Mouse (Mus musculus): ENCODE measurements at regions not wholly inside any gene's neighbourhood (a gene's known extent, or its start where the extent isn't known, plus 50 kb on each side); places are given as distances from the start of the nearest gene placed in this dataset.
"Not testable (repeated sequence)": the region's sequence is repeated elsewhere in the genome, so short reads cannot be mapped to it uniquely, and the experiment has no call there.

DNA sequence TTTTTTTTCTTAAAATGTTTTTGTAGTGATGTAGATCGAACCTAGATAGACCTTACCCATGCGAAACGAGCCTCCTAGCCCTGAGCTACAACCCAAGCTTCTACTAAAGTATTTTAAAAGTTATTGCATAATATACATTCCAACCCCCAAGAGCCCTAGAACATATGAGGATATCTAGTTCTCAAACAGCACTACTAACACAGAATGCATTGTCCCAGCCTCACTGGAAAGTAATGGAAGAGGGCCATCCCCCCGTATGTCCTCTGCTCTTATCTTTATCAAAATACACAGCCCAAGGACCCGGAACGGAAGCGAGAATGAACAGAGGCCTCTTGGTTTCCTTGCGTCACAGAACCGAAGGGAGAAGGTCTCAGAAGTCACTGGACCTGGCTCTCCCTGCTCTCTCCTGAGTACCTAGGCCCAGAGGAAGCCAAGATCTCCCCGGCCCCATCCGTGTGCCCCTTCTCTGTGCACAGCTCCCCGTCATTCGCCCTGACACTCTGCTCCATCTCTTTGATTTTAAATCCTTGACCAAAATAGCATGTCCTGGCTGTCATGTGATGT is 165.0 kb upstream of the Pkdcc start:
- H3K4me2 ChIP-seq = no peak overlapping the region
- H3K36me3 ChIP-seq = no peaks in the 10 kb centered on the region
- 46% methylated on average over 13 of the region's 13 CpGs for WGBS (ENCODE audit: insufficient replicate concordance)
- no peak for ATAC-seq (ENCODE audit: low read depth)
- H3K27ac ChIP-seq = no peak overlapping the region
- no peak overlapping the region for H3K4me3 ChIP-seq (replicated peaks)
- H3K9ac ChIP-seq = no peak overlapping the region
- no peaks in the 10 kb centered on the region for H3K9me3 ChIP-seq (replicated peaks)
- no peaks in the 10 kb centered on the region for H3K27me3 ChIP-seq
- no peak for DNase-seq
- no peaks in the 10 kb centered on the region for H3K4me1 ChIP-seq (replicated peaks)

DNA sequence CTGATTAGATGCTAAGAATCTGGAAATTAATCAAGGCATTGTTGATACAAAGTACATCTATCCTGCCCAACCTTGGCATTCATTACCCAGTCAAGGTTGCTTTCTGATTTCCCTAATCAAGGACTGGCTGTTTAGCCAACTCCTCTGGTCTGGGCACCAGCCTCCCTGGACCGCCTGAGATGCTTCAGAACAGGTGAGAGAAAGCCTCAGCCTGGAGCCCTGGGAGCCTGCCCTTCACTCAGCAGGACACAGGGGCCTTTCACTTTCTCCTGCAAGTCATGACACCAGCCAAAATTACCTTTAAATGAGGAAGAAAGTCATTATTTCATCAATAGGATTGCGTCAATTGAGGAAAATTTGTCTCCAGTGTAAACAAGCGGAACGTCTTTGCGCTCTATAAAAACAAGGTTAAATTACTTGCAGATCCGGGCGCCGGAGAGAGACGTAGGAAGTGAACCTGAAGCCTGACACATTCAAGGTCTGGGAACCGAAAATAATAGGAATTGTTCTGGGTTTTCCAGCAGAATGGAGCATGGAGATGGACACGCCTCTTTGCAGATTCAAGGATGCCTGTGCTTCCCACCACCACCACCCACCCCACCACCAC is 164.4 kb upstream of the Pkdcc start:
- WGBS (ENCODE audit: insufficient replicate concordance) = 68% methylated on average over 11 of the region's 11 CpGs
- ATAC-seq (ENCODE audit: low read depth) (no peak), DNase-seq (no peak)
- H3K4me1 ChIP-seq (replicated peaks) = no peaks in the 10 kb centered on the region
- no peak overlapping the region for H3K4me2 ChIP-seq
- H3K27ac ChIP-seq = no peak overlapping the region
- no peaks in the 10 kb centered on the region for H3K9me3 ChIP-seq (replicated peaks)
- no peak overlapping the region for H3K9ac ChIP-seq
- no peaks in the 10 kb centered on the region for H3K27me3 ChIP-seq
- no peak overlapping the region for H3K4me3 ChIP-seq (replicated peaks)
- no peaks in the 10 kb centered on the region for H3K36me3 ChIP-seq

- H3K9me3 ChIP-seq (replicated peaks) = no peaks in the 10 kb centered on the region
- H3K4me1 ChIP-seq (replicated peaks) = no peaks in the 10 kb centered on the region; the same call in 1 of the 2 replicates
- H3K27ac ChIP-seq = no peak overlapping the region
- H3K27me3 ChIP-seq = no peaks in the 10 kb centered on the region
- H3K4me2 ChIP-seq = no peak overlapping the region
- 49% methylated on average over 6 of the region's 6 CpGs for WGBS (ENCODE audit: insufficient replicate concordance)
- no peak overlapping the region for H3K9ac ChIP-seq
- no peak overlapping the region for H3K4me3 ChIP-seq (replicated peaks)
- no peaks in the 10 kb centered on the region for H3K36me3 ChIP-seq
- ATAC-seq (ENCODE audit: low read depth) (no peak), DNase-seq (no peak)
These were observed 162.4 kb upstream of the Pkdcc start for GRCm38 (mm10) chr17:83052613-83053140.

- Histone ChIP-seq H3K36me3 (no peaks in the 10 kb centered on the region), H3K9ac (no peak overlapping the region), H3K27me3 (no peaks in the 10 kb centered on the region), H3K4me1 (replicated peaks) (no peaks in the 10 kb centered on the region; the same call in 1 of the 2 replicates), H3K4me3 (replicated peaks) (no peak overlapping the region), H3K9me3 (replicated peaks) (no peaks in the 10 kb centered on the region), H3K4me2 (no peak overlapping the region), H3K27ac (no peak overlapping the region)
- ATAC-seq (ENCODE audit: low read depth) = no peak
- DNase-seq = no peak
- 8% methylated on average over 3 of the region's 3 CpGs for WGBS (ENCODE audit: insufficient replicate concordance)
These were observed 157.3 kb upstream of the Pkdcc start for GRCm38 (mm10) chr17:83057832-83058231.

- no peak for ATAC-seq (ENCODE audit: low read depth)
These were observed 153.2 kb upstream of the Pkdcc start for GRCm38 (mm10) chr17:83061843-83062242.

DNA sequence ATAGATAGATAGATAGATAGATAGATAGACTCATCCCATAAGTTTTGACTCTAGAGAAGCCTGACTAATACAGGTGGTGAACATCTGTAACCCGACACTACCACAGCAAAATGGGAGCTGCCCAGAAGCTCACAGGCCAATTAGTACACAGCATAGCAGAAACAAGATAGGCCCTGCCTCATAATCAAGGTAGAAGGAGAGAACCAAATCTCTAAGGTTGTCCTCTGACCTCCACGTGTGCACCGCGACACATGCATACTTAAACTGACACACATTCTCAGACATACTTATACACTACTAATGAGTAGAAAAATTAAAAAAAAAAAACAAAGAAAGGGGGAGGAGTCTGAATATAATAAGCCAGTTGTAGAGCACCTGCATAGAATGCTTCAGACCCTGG is 151.2 kb upstream of the Pkdcc start:
- Histone ChIP-seq H3K4me1 (replicated peaks) (no peaks in the 10 kb centered on the region), H3K9me3 (replicated peaks) (no peaks in the 10 kb centered on the region), H3K9ac (no peak overlapping the region), H3K27ac (no peak overlapping the region), H3K4me3 (replicated peaks) (no peak overlapping the region), H3K4me2 (no peak overlapping the region), H3K27me3 (no peaks in the 10 kb centered on the region), H3K36me3 (no peaks in the 10 kb centered on the region)
- DNase-seq (no peak), ATAC-seq (ENCODE audit: low read depth) (no peak)
- WGBS (ENCODE audit: insufficient replicate concordance) = 46% methylated on average over 4 of the region's 4 CpGs

More at GRCm38 (mm10) chr17:83061843-83062242, 153.2 kb upstream of the Pkdcc start:
- Histone ChIP-seq H3K4me2 (no peak overlapping the region), H3K27ac (no peak overlapping the region), H3K36me3 (no peaks in the 10 kb centered on the region), H3K9ac (no peak overlapping the region), H3K4me1 (replicated peaks) (no peaks in the 10 kb centered on the region; the same call in 1 of the 2 replicates), H3K27me3 (no peaks in the 10 kb centered on the region), H3K9me3 (replicated peaks) (no peaks in the 10 kb centered on the region), H3K4me3 (replicated peaks) (no peak overlapping the region)
- 71% methylated on average over 6 of the region's 6 CpGs for WGBS (ENCODE audit: insufficient replicate concordance)
- no peak for DNase-seq

GRCm38 (mm10) chr17:83064376-83064775 is 150.7 kb upstream of the Pkdcc start:
- not testable (repeated sequence) for H3K36me3 ChIP-seq; H3K27ac ChIP-seq; H3K27me3 ChIP-seq; H3K9me3 ChIP-seq (replicated peaks); H3K4me3 ChIP-seq (replicated peaks); ATAC-seq (ENCODE audit: low read depth); DNase-seq; H3K9ac ChIP-seq; H3K4me2 ChIP-seq; H3K4me1 ChIP-seq (replicated peaks)
- WGBS (ENCODE audit: insufficient replicate concordance) = 21% methylated on average over 12 of the region's 12 CpGs

DNA sequence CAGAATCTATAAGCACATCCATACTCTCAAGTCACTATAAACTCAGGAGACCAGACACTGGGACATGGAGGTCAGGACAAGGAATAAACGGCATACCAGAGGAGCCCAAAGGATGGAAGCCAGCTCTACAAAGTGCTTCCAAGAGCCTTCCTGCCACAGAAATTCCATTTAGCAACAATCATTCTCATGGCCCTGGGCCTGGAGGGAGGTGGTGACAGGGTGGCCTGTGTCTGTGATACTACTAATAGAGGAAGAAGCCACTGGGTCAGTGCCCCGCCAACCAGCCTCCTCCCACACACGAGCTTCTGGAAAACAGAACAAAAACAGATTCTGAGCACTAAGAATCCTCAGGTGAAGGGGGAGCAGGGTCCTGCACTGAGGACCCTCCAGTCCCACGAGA is 145.8 kb upstream of the Pkdcc start:
- 43% methylated on average over 4 of the region's 4 CpGs for WGBS (ENCODE audit: insufficient replicate concordance)
- no peak overlapping the region for H3K27ac ChIP-seq
- H3K9me3 ChIP-seq (replicated peaks) = no peaks in the 10 kb centered on the region
- no peak overlapping the region for H3K4me2 ChIP-seq
- no peaks in the 10 kb centered on the region for H3K4me1 ChIP-seq (replicated peaks)
- H3K9ac ChIP-seq = no peak overlapping the region
- no peaks in the 10 kb centered on the region for H3K36me3 ChIP-seq
- no peak for ATAC-seq (ENCODE audit: low read depth)
- H3K4me3 ChIP-seq (replicated peaks) = no peak overlapping the region
- no peaks in the 10 kb centered on the region for H3K27me3 ChIP-seq
- DNase-seq = no peak

GRCm38 (mm10) chr17:83071746-83072145 is 143.3 kb upstream of the Pkdcc start:
- ATAC-seq (ENCODE audit: low read depth) = no peak
- Histone ChIP-seq H3K36me3 (no peaks in the 10 kb centered on the region), H3K9me3 (replicated peaks) (no peaks in the 10 kb centered on the region), H3K27ac (no peak overlapping the region), H3K4me1 (replicated peaks) (no peaks in the 10 kb centered on the region), H3K4me3 (replicated peaks) (no peak overlapping the region), H3K9ac (no peak overlapping the region), H3K27me3 (no peaks in the 10 kb centered on the region), H3K4me2 (no peak overlapping the region)
- DNase-seq = no peak
- 55% methylated on average over 6 of the region's 6 CpGs for WGBS (ENCODE audit: insufficient replicate concordance)

DNA sequence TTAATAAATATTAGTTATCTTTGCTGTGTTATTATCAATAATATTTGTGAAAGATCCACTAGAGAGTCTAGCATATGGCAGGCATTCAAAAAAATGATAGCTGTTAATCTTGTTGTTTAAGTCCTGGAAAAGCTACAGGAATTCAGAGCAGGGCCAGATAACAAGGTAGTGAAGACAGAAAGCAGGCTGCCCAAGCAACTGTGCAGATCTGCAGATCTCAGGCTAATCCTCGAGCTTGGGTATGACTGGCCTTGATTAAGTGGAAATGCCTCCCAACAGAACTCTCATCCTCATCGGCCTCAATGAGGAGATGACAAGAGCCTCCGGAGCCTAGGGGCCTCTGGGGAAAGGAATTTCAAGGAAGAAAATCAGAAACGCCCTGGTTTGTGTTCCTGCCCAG is 142.9 kb upstream of the Pkdcc start:
- H3K27ac ChIP-seq = no peak overlapping the region

DNA sequence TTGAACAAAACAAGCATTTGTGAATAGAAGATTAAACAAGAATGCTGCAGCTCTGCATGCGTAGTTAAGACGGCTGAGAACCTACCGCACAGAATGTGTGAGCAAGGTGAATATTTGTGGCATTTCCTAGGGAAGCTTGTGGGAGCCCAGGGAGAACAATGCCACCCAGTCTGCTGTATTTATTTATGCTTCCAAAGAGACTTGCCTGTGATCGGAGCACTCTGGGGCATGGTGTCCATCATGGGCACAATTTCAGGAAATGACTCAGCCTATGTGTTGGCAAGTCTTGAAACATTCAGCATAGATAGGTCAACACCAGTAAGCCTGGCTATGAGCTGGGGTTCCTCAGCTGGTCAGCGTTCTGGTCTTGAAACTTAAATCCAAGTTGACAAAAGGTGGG is 140.2 kb upstream of the Pkdcc start:
- Histone ChIP-seq H3K9me3 (replicated peaks) (no peaks in the 10 kb centered on the region), H3K4me1 (replicated peaks) (0 out of 2 replicates have a peak, but pooled peaks cover 5% of the 10 kb centered on the region), H3K4me2 (no peak overlapping the region), H3K4me3 (replicated peaks) (no peak overlapping the region), H3K36me3 (no peaks in the 10 kb centered on the region), H3K27ac (no peak overlapping the region), H3K9ac (no peak overlapping the region), H3K27me3 (no peaks in the 10 kb centered on the region)
- DNase-seq (no peak), ATAC-seq (ENCODE audit: low read depth) (no peak)
- 44% methylated on average over 5 of the region's 5 CpGs for WGBS (ENCODE audit: insufficient replicate concordance)

More for the DNA sequence above, 142.9 kb upstream of the Pkdcc start:
- ATAC-seq (ENCODE audit: low read depth) (no peak), DNase-seq (no peak)
- Histone ChIP-seq H3K4me2 (no peak overlapping the region), H3K9me3 (replicated peaks) (no peaks in the 10 kb centered on the region), H3K4me1 (replicated peaks) (no peaks in the 10 kb centered on the region), H3K4me3 (replicated peaks) (no peak overlapping the region), H3K27me3 (no peaks in the 10 kb centered on the region), H3K36me3 (no peaks in the 10 kb centered on the region), H3K9ac (no peak overlapping the region)
- WGBS (ENCODE audit: insufficient replicate concordance) = 55% methylated on average over 4 of the region's 4 CpGs

Data from liver, embryonic 13.5 days (tissue).